Mouse (Mus musculus) CH12.LX (cell line): ENCODE data around the gene Usp49.
A peak's percentile ranks its signal among the peaks of the same experiment; 100 is the strongest.

Experiments
- CTCF ChIP-seq, 2 experiments: IDR thresholded peaks in 1 of 2; conservative IDR thresholded peaks in 1 of 2; 2 replicates each; pipeline ENCODE4 v1.5.1; 2011 to 2012; ENCODE audit warnings: low read depth in 2 of 2, low read length in 2 of 2, improper control_type of control experiment in 1 of 2, inconsistent platforms in 1 of 2, mild to moderate bottlenecking in 1 of 2, moderate library complexity in 1 of 2
- JUN ChIP-seq: IDR thresholded peaks from 2 replicates; pipeline ENCODE4 v1.6.1; 2011; ENCODE audit warnings: low read depth, mild to moderate bottlenecking, low read length, improper control_type of control experiment, moderate library complexity; ENCODE audit not compliant: insufficient read depth
- MEF2A ChIP-seq: IDR thresholded peaks from 2 replicates; pipeline ENCODE4 v1.6.1; 2014; ENCODE audit warnings: low read depth, mild to moderate bottlenecking, inconsistent platforms, low read length, improper control_type of control experiment, borderline replicate concordance
- NELFE ChIP-seq: IDR thresholded peaks from 2 replicates; pipeline ENCODE4 v1.6.1; 2011; ENCODE audit warnings: low read depth, low read length, improper control_type of control experiment
- POLR2A ChIP-seq: IDR thresholded peaks from 2 replicates; pipeline ENCODE4 v1.6.1; 2011; ENCODE audit warnings: low read depth, mild to moderate bottlenecking, improper control_type of control experiment, low read length
- SMC3 ChIP-seq: IDR thresholded peaks from 2 replicates; pipeline ENCODE4 v1.6.1; 2011; ENCODE audit warnings: low read depth, low read length, improper control_type of control experiment
- UBTF ChIP-seq: IDR thresholded peaks from 2 replicates; pipeline ENCODE4 v1.6.1; 2012; ENCODE audit warnings: low read depth, mild to moderate bottlenecking, inconsistent platforms, low read length, improper control_type of control experiment, moderate library complexity
- USF2 ChIP-seq: conservative IDR thresholded peaks from 2 replicates; pipeline ENCODE4 v1.6.1; 2011; ENCODE audit warnings: low read depth, low read length, improper control_type of control experiment

- TF ChIP-seq CTCF (conservative IDR thresholded peaks at IDR 0.05 in 1 of 2, IDR thresholded peaks at IDR 0.05 in 1 of 2; ENCODE audit: low read depth in 2 of 2, low read length in 2 of 2) (peak in 1 of 2 experiments; percentile 60; a peak in 2 of 4 replicates), SMC3 (no peak), POLR2A (no peak), JUN (no peak), MEF2A (no peak), USF2 (no peak), NELFE (no peak), UBTF (no peak)
Measured at GRCm38 (mm10) chr17:47627791-47628190, 2.7 kb upstream of the Usp49 start.
